Mouse (Mus musculus): Measurements from ENCODE around the gene Tef.

Gene Tef

GRCm38 (mm10) chr15:81800391-81800790, 1.8 kb upstream of the Tef start:
- no peak for DNase-seq

- no peak for DNase-seq
These were observed 725 bp downstream of the Tef start for GRCm38 (mm10) chr15:81802941-81803351.

- no peak for DNase-seq
These were observed 1.3 kb downstream of the Tef start for GRCm38 (mm10) chr15:81803425-81803951.

GRCm38 (mm10) chr15:81804172-81804571, 2.0 kb downstream of the Tef start:
- DNase-seq: no peak

GRCm38 (mm10) chr15:81804883-81805282, 2.7 kb downstream of the Tef start:
- DNase-seq: no peak

GRCm38 (mm10) chr15:81805624-81806023, 3.4 kb downstream of the Tef start:
- peak; percentile 26 for DNase-seq

- no peak for DNase-seq
These were observed 4.6 kb downstream of the Tef start for GRCm38 (mm10) chr15:81806621-81807404.

GRCm38 (mm10) chr15:81808799-81809198, 6.6 kb downstream of the Tef start:
- no peak for DNase-seq

GRCm38 (mm10) chr15:81809550-81809949, 7.3 kb downstream of the Tef start:
- no peak for DNase-seq

GRCm38 (mm10) chr15:81810150-81810549, 7.9 kb downstream of the Tef start:
- peak; percentile 61 for DNase-seq

GRCm38 (mm10) chr15:81810671-81811598, 8.7 kb downstream of the Tef start:
- DNase-seq: peak; percentile 99

- peak; percentile 67 for DNase-seq
These were observed 9.4 kb downstream of the Tef start for GRCm38 (mm10) chr15:81811599-81811996.

- DNase-seq: no peak
These were observed 10.1 kb downstream of the Tef start for GRCm38 (mm10) chr15:81812287-81812686.

GRCm38 (mm10) chr15:81812696-81813631, 10.7 kb downstream of the Tef start:
- no peak for DNase-seq

- no peak for DNase-seq
These were observed 11.9 kb downstream of the Tef start for GRCm38 (mm10) chr15:81813986-81814705.

GRCm38 (mm10) chr15:81814716-81815370, 12.6 kb downstream of the Tef start:
- DNase-seq: no peak

GRCm38 (mm10) chr15:81818404-81818803, 16.2 kb downstream of the Tef start:
- no peak for DNase-seq

GRCm38 (mm10) chr15:81822631-81823030, 20.4 kb downstream of the Tef start:
- no peak for DNase-seq

GRCm38 (mm10) chr15:81824832-81825231, 22.6 kb downstream of the Tef start:
- DNase-seq: no peak

- DNase-seq: no peak
These were observed 26.4 kb downstream of the Tef start for GRCm38 (mm10) chr15:81828426-81829207.
